ENCODE assay signal across 19 mouse cellular contexts in genomic region chr4:144965255-144965654, GRCm38 (mm10).
DNase-seq lines count a peak whose midpoint lies in the region; ATAC-seq and TF ChIP-seq lines count a peak whose summit lies in the region.
"Had no signal": no experiment of that assay in that cellular context is flagged by ENCODE, and none has a peak within 500 bp of the region (broad histone marks: within the 10 kb centered on the region; RNA-seq: fewer than 3 reads in every experiment).

No protein-coding gene starts in this region.

- no peaks in the 10 kb centered on the region for H3K36me3 ChIP-seq in forebrain, postnatal 0 days (ENCODE audit: insufficient read depth)
- H3K36me3 ChIP-seq in forebrain, embryonic 15.5 days, result no peaks in the 10 kb centered on the region
- H3K36me3 ChIP-seq in kidney, embryonic 16.5 days (ENCODE audit: insufficient read depth, low read length), result 0 out of 2 replicates have a peak, but pooled peaks cover 2% of the 10 kb centered on the region
- H3K36me3 ChIP-seq: forebrain, embryonic 10.5 days had no signal

- no peaks in the 10 kb centered on the region for H3K4me1 ChIP-seq in forebrain, postnatal 0 days (ENCODE audit: insufficient read depth)
- H3K4me1 ChIP-seq in forebrain, embryonic 15.5 days, result no peaks in the 10 kb centered on the region
- peaks cover 18% of the 10 kb centered on the region for H3K4me1 ChIP-seq in kidney, embryonic 16.5 days (ENCODE audit: insufficient read depth, low read length)
- H3K4me1 ChIP-seq: hindbrain, embryonic 13.5 days had no signal

- ATAC-seq in forebrain, postnatal 0 days, result peak; percentile 65; the same call in 1 of the 2 replicates
- no peak for ATAC-seq in forebrain, embryonic 15.5 days (replicated peaks)
- no peak for ATAC-seq in kidney, embryonic 16.5 days (ENCODE audit: low FRiP score, low TSS enrichment)
- ATAC-seq: CD4-positive, CD25-positive, alpha-beta regulatory T cell, adult 4 months; forebrain, embryonic 14.5 days; intestine, embryonic 15.5 days had no signal

- H3K27me3 ChIP-seq in forebrain, postnatal 0 days (ENCODE audit: insufficient read depth, low read length), result no peaks in the 10 kb centered on the region
- H3K27me3 ChIP-seq in forebrain, embryonic 15.5 days, result no peaks in the 10 kb centered on the region
- H3K27me3 ChIP-seq in kidney, embryonic 16.5 days (ENCODE audit: insufficient read depth, low read length), result no peaks in the 10 kb centered on the region
- H3K27me3 ChIP-seq: hindbrain, embryonic 13.5 days; intestine, embryonic 15.5 days had no signal

- no peak for DNase-seq in forebrain, postnatal 0 days
- no peak for DNase-seq in kidney, postnatal 10 days
- DNase-seq in retina, postnatal 1 day, result peak; percentile 15
- no peak for DNase-seq in retina, embryonic 14.5 days (ENCODE audit: low spot score)
- DNase-seq: adrenal gland, adult 2 months; adrenal gland, postnatal 14 days; cerebellum, adult 11 months; cerebellum, adult 2 months; cerebellum, adult 9-11 months; gastrocnemius, adult 2 months; gastrocnemius, postnatal 14 days had no signal

- WGBS in forebrain, postnatal 0 days, result 65% methylated on average over 2 of the region's 2 CpGs
- WGBS in forebrain, embryonic 15.5 days, result 70% methylated on average over 2 of the region's 2 CpGs
- 81% methylated on average over 2 of the region's 2 CpGs for WGBS in kidney, embryonic 16.5 days

- H3K4me2 ChIP-seq in forebrain, postnatal 0 days (ENCODE audit: low read depth), result no peak overlapping the region
- no peak overlapping the region for H3K4me2 ChIP-seq in forebrain, embryonic 15.5 days (replicated peaks)
- no peak overlapping the region for H3K4me2 ChIP-seq in kidney, embryonic 16.5 days (replicated peaks; ENCODE audit: low read depth, low read length)
- H3K4me2 ChIP-seq: heart, embryonic 11.5 days; hindbrain, embryonic 13.5 days; intestine, embryonic 15.5 days had no signal

- H3K9ac ChIP-seq in forebrain, postnatal 0 days, result no peak overlapping the region
- no peak overlapping the region for H3K9ac ChIP-seq in forebrain, embryonic 15.5 days (replicated peaks)
- no peak overlapping the region for H3K9ac ChIP-seq in kidney, embryonic 16.5 days (replicated peaks; ENCODE audit: low read length)
- H3K9ac ChIP-seq: hindbrain, embryonic 13.5 days; intestine, embryonic 15.5 days had no signal

- TF ChIP-seq CTCF in forebrain, postnatal 0 days (IDR thresholded peaks at IDR 0.05; ENCODE audit: low read depth), result no peak

- no peak overlapping the region for H3K4me3 ChIP-seq in forebrain, postnatal 0 days (ENCODE audit: low read depth, low read length)
- H3K4me3 ChIP-seq in forebrain, embryonic 15.5 days, result no peak overlapping the region
- no peak overlapping the region for H3K4me3 ChIP-seq in kidney, embryonic 16.5 days (ENCODE audit: low read length)
- H3K4me3 ChIP-seq: forebrain, embryonic 10.5 days; gastrocnemius, adult 2 months; hindbrain, embryonic 13.5 days; intestine, embryonic 15.5 days had no signal

- no peak overlapping the region for H3K27ac ChIP-seq in forebrain, postnatal 0 days (ENCODE audit: low read depth, low read length)
- no peak overlapping the region for H3K27ac ChIP-seq in forebrain, embryonic 15.5 days (replicated peaks)
- H3K27ac ChIP-seq in kidney, embryonic 16.5 days (ENCODE audit: low read length), result 0 out of 2 replicates have a peak overlapping the region, but pooled peaks have one; percentile 9
- H3K27ac ChIP-seq: forebrain, embryonic 10.5 days; gastrocnemius, adult 2 months; hindbrain, embryonic 13.5 days; intestine, embryonic 15.5 days had no signal

- no peaks in the 10 kb centered on the region for H3K9me3 ChIP-seq in forebrain, postnatal 0 days (ENCODE audit: low read length)
- H3K9me3 ChIP-seq in forebrain, embryonic 15.5 days, result no peaks in the 10 kb centered on the region
- H3K9me3 ChIP-seq in kidney, embryonic 16.5 days (ENCODE audit: low read length), result no peaks in the 10 kb centered on the region
- H3K9me3 ChIP-seq: forebrain, embryonic 10.5 days; hindbrain, embryonic 13.5 days; intestine, embryonic 15.5 days had no signal
